Mouse (Mus musculus): ENCODE data around the gene Esrp2.

GRCm38 (mm10) chr8:106149025-106149424 lies 12.3 kb upstream of the Esrp2 start:
- no peak for TF ChIP-seq RCOR1 (conservative IDR thresholded peaks at IDR 0.05; ENCODE audit: low read depth, low read length)
- TF ChIP-seq CHD2 (IDR thresholded peaks at IDR 0.05; ENCODE audit: low read length): no peak
- no peak for TF ChIP-seq POLR2AphosphoS2 (IDR thresholded peaks at IDR 0.05; ENCODE audit: low read depth, low read length)
- TF ChIP-seq ZC3H11A (IDR thresholded peaks at IDR 0.05; ENCODE audit: low read depth, low read length): no peak
- TF ChIP-seq CTCF (conservative IDR thresholded peaks at IDR 0.05 in 1 of 2, IDR thresholded peaks at IDR 0.05 in 1 of 2; ENCODE audit: low read depth in 2 of 2, low read length in 2 of 2): no peak
- no peak for TF ChIP-seq RAD21 (IDR thresholded peaks at IDR 0.05; ENCODE audit: low read depth, low read length)
- no peak for TF ChIP-seq EP300 (IDR thresholded peaks at IDR 0.05; ENCODE audit: low read length)

Measured in CH12.LX (cell line).